Mouse (Mus musculus): ENCODE results near the gene Podn.
"Not testable (repeated sequence)": the region's sequence is repeated elsewhere in the genome, so short reads cannot be mapped to it uniquely, and the experiment has no call there.

Gene Podn

GRCm38 (mm10) chr4:108096345-108096744 is at the start of gene Podn:
TSS of gene Podn (minus strand) at chr4:108096445.
- no peak for DNase-seq (ENCODE audit: low read depth, low spot score)

DNA sequence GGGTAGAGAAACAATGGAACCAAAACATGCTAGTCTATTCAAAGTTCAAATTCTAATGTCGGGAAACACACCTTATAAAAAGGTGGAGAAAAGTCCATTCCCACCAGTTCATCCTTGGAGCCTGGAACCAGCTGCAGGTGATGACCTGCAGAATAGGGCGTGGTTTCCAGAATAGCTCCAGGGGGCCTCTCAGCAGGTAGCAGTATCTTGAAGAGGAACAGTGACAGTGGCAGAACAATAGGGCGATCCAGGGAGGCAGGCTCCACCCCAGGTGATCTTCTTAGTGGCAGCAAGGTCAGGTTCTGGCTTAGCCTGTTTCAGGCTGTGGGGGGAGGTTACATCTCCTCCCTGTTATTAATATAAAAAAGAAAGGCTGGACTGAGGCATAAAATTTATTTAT is 49.3 kb upstream of the Podn start:
- DNase-seq (ENCODE audit: low read depth, low spot score), result not testable (repeated sequence)

GRCm38 (mm10) chr4:108144880-108145279 is 48.6 kb upstream of the Podn start, which contains the start of gene Scp2:
TSS of gene Scp2 (minus strand) at chr4:108144998.
- DNase-seq (ENCODE audit: low read depth, low spot score), result no peak

- DNase-seq (ENCODE audit: low read depth, low spot score), result no peak
These were observed 47.5 kb upstream of the Podn start for GRCm38 (mm10) chr4:108143778-108144177.

- not testable (repeated sequence) for DNase-seq (ENCODE audit: low read depth, low spot score)
These were observed 46.9 kb upstream of the Podn start for GRCm38 (mm10) chr4:108143178-108143577.

DNA sequence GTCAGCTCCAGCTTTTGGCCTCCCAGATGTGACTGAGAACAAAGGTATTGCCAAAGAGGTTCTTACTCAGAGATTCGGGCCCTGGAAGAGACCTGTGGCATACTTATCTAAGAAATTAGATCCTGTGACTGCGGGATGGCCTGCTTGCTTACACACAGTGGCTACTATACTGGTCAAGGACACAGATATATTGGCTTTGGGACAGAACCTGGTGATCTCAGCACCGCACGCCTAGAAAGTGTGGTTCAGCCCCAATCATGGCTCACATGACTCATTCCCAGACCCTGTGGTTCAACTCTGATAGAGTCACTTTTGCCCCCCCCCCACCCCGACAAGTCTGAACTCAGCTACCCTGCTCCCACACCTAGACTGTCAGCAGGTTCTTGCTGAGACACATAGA is 40.7 kb upstream of the Podn start:
- DNase-seq (ENCODE audit: low read depth, low spot score), result no peak

DNA sequence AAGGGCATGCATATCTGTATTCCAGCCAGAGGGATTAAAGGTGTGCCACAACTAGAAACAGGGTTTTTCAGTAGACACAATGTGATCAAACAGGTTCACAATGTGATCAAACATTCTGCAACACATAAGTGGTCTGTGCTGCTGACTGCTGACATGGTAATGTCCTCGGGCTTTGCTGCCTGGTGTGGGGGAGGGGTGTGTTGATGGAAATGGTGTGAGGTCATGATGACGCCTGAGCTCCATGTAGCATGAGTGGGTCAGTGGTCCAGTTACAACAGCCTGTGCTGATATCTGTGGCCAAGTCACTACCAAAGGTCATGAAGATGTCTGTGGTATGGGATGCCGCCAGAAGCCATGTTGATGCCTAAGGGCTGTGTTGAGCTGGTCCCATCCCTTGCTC is 34.2 kb upstream of the Podn start:
- DNase-seq (ENCODE audit: low read depth, low spot score), result no peak

- no peak for DNase-seq (ENCODE audit: low read depth, low spot score)
These were observed 32.1 kb upstream of the Podn start for GRCm38 (mm10) chr4:108128339-108128738.

GRCm38 (mm10) chr4:108127516-108127915 is 31.3 kb upstream of the Podn start:
- DNase-seq (ENCODE audit: low read depth, low spot score), result no peak

- DNase-seq (ENCODE audit: low read depth, low spot score), result no peak
These were observed 30.0 kb upstream of the Podn start for GRCm38 (mm10) chr4:108126260-108126659.

GRCm38 (mm10) chr4:108124104-108124503 is 27.9 kb upstream of the Podn start:
- no peak for DNase-seq (ENCODE audit: low read depth, low spot score)

DNA sequence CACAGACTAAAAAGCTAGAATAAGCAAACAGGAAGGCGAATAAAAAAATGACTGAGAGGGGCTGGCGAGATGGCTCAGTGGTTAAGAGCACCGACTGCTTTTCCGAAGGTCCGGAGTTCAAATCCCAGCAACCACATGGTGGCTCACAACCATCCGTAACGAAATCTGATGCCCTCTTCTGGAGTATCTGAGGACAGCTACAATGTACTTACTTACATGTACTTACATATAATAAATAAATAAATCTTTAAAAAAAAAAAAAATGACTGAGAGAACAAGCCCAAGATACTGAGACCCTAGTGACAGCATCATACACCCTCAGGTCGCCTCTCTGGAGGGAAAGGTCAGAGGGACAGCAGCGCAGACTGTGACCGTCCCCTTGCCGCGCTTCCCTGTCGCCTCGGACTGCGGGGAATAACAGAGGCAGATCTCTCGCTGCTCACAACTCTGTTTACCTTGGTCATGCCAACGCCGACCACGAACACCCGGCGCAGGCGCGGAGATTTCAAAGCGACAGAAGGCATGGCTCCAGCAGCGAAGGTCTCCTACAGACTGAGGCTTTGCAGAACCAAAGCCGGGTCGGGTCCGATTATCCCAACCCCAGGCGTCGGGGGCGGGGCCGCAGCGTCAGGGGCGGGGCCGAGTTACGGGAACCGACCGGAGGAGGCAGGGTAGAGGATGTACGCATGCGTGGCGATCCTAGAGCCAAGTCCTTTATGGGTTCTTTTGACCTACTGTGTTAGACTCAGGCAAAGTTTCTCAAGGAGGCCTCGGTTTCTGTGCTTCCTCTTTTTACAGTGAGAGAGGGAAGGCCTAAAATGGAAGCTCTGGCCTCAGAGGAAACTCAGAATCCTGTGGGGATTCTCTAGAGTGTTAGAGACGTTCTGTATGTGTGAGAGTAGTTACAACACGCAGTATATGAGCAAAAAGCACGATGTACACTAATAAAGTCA is 22.0 kb upstream of the Podn start:
- peak; percentile 90 for DNase-seq (ENCODE audit: low read depth, low spot score)

- DNase-seq (ENCODE audit: low read depth, low spot score), result no peak
These were observed 21.2 kb upstream of the Podn start for GRCm38 (mm10) chr4:108117488-108117887.

DNA sequence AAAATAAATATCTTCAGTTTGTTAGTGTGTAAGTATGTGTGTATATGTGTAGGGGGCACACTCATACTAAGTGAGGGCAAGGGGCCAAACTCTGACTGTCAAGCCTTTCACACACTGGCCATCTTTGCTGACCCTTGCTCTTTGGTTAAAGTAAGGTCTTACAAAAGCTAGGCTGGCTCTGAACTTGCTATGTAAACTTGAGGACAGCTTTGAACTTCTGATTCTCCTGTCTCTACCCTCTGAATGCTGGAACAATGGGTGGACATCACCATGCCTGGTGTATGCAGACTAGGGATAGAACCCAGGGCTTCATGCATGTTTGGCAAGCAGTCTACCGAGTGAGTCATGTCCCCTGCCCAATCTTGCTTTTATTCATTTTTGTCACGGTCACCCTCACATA is 20.2 kb upstream of the Podn start:
- DNase-seq (ENCODE audit: low read depth, low spot score), result no peak

GRCm38 (mm10) chr4:108110706-108111105 is 14.5 kb upstream of the Podn start:
- no peak for DNase-seq (ENCODE audit: low read depth, low spot score)

- no peak for DNase-seq (ENCODE audit: low read depth, low spot score)
These were observed 13.5 kb upstream of the Podn start for GRCm38 (mm10) chr4:108109728-108110127.

DNA sequence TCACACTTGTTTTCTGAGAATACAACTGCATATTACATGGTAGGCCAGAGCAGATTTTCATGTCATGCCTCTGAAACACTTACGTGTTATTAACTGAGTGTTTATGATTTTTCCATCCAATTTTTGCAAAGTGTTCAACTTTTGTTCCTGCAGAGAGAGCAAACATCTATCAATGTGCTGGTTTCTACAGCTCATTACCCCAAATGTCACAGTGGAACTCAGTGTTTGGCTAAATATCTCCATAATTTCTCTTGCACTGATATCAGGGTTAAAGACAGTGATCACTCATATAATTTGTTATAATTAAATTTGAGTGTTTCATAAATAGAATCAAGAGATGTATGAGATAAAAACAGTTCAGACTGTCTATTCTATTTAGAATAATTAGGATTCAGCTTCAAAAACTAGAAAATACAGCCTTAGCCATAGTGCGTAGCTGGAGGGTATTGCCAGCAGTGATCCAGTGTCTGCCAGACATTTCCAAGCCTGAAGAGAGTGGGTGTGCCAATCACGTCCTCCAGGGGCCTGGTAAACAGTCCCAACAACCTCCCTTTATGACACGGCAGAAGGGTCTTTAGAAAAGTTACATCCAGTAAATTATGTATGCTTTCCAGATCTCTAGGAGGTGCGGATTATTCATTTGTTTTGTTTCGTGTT is 3.4 kb downstream of the Podn start:
- DNase-seq (ENCODE audit: low read depth, low spot score), result no peak

GRCm38 (mm10) chr4:108083993-108084392 is 12.3 kb downstream of the Podn start:
- DNase-seq (ENCODE audit: low read depth, low spot score), result no peak

- no peak for DNase-seq (ENCODE audit: low read depth, low spot score)
These were observed 13.1 kb downstream of the Podn start for GRCm38 (mm10) chr4:108083032-108083735.

- no peak for DNase-seq (ENCODE audit: low read depth, low spot score)
These were observed 13.8 kb downstream of the Podn start for GRCm38 (mm10) chr4:108082401-108082806.

DNA sequence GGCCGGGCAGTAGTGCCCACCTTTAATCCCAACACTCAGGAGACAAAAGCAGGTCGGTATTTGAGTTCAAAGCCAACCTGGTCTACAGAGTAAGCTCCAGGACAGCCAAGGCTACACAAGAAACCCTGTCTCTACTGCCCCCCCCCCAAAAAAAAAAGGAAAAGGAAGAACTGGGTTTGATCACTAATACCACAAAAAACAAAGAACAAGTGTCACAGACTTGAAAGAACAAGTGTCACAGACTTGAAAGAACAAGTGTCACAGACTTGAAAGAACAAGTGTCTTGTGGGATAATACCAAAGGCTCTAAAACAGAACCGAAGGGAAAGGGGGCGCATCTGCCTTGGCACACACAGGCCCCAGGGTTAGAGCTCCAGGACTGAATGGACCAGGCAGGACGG is 15.4 kb downstream of the Podn start:
- DNase-seq (ENCODE audit: low read depth, low spot score), result no peak

- peak; percentile 33 for DNase-seq (ENCODE audit: low read depth, low spot score)
These were observed 16.5 kb downstream of the Podn start for GRCm38 (mm10) chr4:108079762-108080161.

Measured in mesoderm, embryonic 11.5 days (tissue).